Mouse (Mus musculus): ENCODE results near the gene Synpr. TPM values are rescaled to one million over a fixed set of nuclear protein-coding genes. Genes with fewer than 3 reads are reported as not detected.

The Synpr gene
- polyA plus RNA-seq, 3 experiments from 2014 or later, result not detected

DNA sequence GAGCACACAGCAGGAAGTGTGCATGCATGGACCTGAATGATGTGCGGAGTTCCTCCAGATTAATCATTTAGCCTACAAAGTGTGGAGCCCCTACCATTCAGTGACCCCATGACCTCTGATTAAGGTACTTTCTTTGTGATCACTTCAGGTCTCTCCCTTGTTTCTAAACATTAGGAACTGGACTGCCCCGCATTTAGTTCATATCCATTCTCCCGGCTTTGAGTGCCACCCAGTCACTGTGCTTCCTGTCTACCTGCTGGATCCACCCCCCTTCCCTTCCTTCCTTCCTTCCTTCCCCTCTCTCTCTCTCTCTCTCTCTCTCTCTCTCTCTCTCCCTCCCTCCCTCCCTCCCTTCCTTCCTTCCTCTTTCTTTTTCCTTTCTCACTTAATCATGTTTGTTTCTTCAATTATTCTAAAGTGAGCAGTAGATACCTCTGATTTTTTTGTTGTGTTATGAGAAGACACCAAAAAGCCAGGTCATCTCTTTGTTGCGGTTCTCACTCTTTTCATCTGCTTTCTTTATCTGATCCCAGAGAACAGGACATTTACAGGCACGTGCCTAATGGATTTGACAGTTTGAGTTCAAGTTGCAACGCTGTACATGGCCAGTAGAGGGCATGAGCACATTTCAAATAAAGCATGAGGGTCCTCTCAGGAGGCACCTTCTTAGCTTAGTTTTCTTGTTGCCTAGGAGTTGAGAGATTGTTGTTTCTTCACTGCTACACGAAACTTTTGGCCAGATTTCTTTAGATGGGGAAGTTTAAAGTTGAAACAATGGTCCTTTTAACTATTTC is 71.2 kb downstream of the Synpr start:
- ATAC-seq, result no peak

DNA sequence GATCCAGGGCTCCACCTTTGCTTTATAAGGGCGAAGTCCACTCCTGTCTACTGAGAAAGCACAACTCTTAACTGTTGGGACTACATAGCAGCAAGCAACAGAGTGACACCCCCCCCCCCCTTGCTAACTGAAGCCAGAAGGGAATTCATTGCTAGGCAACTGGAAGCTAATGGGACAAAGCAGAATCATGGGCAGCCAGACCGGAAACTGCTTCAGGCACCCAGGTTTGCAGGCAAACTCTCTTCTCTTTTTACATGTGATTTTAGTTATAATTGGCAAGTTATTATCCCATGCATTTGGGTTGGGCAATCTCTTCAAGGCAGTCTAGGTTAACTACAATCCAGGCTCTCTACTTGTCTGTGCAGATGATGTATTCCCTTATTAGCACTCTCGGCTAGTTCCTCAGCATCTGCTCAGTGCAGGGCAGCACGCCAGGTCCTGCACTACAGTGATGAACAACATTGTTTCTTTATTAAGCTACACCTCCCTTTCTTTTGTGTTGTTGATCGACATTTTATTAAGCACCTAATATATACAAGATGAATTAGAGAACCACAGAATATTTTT is 72.6 kb downstream of the Synpr start:
- ATAC-seq, result no peak

DNA sequence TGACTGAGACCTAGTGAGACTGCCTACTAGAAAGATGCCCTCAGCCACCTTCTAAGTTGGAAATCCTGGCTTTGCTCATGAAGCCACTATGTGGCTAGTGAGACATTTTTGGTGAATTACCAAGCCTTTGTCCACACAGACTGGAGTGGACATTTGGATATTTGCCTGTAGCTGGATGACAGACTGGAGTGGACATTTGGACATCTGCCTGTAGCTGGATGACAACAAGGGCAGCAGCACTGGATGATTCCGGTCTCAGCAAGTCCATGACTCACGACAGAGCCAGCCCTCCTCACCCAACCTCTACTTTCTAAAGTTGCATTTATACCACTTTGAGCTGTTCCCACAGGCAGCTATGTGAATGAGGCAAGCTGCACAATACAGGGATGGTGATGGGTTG is 73.5 kb downstream of the Synpr start:
- no peak for ATAC-seq

GRCm38 (mm10) chr14:13361184-13361583 is 76.6 kb downstream of the Synpr start:
- ATAC-seq, result no peak

DNA sequence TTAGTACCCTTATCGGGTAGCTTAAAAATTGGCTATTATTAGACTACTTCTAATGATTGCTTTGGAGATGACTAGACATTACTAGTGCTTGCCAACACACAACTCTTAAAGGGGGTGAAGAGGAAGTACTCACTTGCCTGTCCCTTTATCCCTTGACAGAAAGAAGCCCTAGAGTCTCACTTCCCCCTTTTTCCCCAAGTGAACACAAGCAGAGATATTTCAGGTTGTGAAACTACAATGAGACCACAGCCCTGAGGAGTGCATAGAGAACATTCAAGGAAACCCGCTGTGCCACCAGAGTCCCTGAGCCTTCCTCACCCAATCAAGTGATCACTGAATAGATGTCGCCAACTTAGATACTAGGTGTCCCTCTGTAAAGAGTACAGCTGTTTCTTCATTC is 77.1 kb downstream of the Synpr start:
- no peak for ATAC-seq

- no peak for ATAC-seq
Measured at GRCm38 (mm10) chr14:13368309-13368708, 83.7 kb downstream of the Synpr start.

- ATAC-seq, result no peak
Measured at GRCm38 (mm10) chr14:13389081-13389480, 104.5 kb downstream of the Synpr start.

GRCm38 (mm10) chr14:13389954-13390353 is 105.4 kb downstream of the Synpr start:
- no peak for ATAC-seq

GRCm38 (mm10) chr14:13399226-13400020 is 114.8 kb downstream of the Synpr start:
- ATAC-seq, result no peak

DNA sequence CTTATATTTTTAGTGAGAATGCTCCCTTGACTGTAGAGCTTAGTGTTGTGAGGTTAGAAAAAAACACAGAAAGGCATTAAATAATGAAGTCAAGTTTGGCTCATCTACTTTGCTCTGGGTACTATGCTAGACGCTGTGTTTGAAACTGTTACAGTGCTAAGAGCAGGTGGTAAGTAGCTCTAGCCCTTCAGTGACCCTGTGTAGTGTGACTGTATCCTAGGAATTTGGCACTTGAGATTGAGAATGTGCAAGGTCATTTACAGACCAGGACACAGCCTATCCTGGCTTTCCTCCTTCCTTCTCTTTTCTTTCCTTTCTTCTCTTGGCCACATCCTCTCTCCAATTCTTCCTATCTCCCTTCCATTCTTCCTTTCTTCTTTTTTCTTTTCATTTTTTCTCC is 127.1 kb downstream of the Synpr start:
- ATAC-seq, result no peak

DNA sequence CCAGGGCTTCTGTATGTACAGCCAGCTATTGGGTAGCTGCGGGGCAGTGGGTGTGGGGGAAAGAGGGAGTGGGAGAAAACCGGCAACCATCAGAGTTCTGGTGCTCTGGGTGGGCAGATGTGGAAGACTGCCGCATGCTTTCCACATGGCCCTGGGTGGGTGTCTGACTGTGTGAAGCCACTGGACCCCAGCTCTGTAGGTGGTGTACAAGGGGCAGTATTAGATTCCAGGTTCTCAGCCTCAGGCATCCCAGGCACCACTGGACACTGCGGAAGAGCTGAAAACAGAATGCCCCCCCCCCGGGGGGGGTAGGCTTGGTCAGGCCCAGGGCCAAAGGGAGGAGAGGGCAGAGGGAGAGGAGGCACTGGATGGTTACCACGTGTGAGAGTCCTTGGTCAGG is 156.1 kb downstream of the Synpr start:
- no peak for ATAC-seq

GRCm38 (mm10) chr14:13444908-13445307 is 160.3 kb downstream of the Synpr start:
- ATAC-seq, result no peak

GRCm38 (mm10) chr14:13453461-13454204 is 169.1 kb downstream of the Synpr start:
- ATAC-seq, result no peak

- ATAC-seq, result no peak
Measured at GRCm38 (mm10) chr14:13454991-13455390, 170.4 kb downstream of the Synpr start.

- ATAC-seq, result no peak
Measured at GRCm38 (mm10) chr14:13459333-13459732, 174.8 kb downstream of the Synpr start.

DNA sequence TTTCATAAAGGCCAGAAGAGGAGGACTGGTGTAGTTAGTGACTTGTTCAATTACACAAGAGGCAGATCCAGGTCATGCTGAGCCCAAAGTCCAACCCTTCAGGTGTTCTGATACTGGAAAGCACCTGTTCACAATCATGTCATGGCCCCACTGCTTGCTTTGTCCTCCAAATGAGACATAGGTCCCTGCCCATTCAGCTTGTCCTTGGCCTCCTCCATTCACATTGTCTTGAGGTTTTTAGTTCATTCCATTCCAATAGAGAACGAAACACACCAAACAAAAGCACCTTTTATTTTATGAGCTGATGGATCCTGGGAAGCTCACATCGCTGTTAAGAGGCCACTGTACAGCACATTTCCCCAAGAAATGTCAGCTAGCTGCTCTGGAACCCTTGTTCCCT is 184.6 kb downstream of the Synpr start:
- ATAC-seq, result no peak

DNA sequence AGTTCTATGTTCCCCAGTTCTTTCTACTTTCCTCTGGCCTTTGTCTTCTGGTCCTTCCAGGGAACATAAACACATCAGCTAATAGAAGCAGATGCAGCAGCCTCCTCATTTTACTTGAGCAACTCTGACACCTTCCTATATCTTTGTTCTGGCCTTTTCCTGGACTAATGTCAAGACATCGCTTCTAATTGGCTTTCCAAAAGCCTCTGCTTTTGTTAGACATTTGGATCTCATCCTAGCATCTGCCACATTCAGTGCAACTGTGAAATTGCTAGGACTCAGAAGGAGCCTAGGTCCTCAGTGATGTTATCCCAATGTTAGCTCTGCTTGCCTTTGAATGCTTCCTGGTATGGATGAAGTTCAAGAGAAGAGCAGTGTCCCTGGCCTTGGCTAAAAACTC is 193.2 kb downstream of the Synpr start:
- no peak for ATAC-seq

DNA sequence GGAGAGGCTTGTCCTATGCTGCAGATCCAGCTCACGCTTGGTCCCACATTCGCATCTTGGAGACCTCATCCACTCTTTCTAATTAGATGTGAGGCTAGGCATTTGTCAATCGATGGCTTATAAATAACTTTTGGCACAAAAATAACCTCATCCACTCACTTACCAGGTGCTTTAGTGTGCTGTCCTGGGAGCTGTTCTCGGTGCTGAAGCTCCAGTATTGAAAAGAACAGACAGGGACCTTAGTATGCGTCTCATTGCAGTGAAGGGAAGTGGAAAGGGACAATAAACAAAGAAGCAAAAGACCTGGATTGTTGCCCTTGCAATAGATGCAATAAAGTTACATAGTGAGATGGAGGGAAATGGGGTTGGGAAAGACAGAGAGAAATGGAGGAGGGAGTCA is 220.8 kb downstream of the Synpr start:
- ATAC-seq, result no peak

- no peak for ATAC-seq
Measured at GRCm38 (mm10) chr14:13518608-13519139, 234.1 kb downstream of the Synpr start.

- no peak for ATAC-seq
Measured at GRCm38 (mm10) chr14:13519239-13520011, 234.8 kb downstream of the Synpr start.

DNA sequence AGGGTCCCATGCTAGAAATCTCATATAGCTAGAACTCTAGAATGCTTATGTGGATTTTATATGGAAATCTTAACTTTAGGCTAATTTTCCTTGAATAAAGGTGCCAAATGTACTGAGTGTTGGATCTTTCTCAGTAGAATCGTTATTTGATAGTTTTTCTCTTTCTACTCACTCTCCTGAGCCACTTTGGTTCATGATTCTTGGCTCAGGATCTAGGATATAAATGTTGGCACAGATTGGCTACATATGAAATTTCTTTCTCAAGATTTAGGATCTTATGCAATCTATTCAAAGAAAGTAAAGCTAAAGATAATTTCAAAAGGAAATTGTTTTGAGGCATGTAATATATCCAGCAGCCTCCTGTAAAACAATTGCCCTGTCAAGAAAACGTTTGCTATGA is 263.2 kb downstream of the Synpr start:
- ATAC-seq, result no peak

DNA sequence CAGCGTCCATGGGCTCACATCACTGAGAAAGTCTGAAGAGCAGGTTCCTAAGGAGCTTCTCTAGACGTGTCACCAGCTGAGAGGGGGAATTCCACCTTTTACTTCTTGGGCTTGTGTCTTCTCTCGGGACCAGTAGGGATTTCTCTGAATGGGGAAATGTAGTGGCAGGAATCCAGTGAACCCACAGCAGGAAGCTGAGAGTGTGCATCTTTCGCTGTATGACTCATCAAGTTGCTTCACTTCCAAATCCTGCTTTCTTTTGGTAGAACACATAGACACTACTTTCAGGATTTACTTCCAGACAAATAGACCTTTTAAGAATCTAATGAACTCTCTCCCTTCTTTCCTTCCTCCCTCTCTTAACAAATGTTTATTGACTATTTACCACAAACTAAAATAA is 266.6 kb downstream of the Synpr start:
- ATAC-seq, result no peak

Measured in inflammation-experienced regulatory T-cells, adult 6 months (primary cell).